Comparison of ENCODE assay signal across 10 mouse cellular contexts in the genomic region with DNA sequence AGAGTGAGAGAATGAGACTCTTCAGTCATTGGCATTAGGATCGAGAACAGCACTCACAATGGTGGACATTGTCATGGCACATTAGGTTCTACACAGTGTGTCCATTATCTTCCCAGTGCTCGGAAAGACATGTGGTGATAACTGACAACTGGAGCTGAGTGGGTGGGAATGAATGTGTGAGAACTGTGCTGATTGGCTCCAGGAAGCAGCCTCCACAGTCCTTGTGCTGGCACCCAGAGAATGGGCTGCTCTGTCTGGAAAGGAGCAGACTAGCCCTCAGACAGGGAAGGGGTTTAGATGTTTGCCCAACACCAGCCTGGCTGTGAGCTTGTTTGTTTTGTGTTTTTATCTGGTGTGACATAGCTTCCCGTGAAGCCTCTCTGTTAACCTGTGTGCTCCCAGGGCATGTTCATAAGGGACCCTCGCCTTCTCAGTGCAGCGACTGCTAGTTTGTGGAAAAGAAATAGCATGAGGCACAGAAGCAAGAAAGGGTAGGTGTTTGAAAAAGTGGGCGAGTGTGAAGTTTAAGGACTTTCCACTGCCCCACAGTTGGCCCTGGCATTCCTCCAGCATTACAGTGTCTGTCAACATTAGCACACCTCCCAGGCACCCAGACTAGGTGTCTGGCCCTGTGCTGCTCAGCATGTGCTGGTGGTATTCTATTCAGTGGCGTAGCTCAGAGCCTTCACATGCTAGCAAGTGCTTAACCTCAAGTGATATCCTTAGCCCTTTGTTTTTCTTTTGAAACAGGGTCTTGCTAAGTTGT. TPM values are rescaled to one million over a fixed set of nuclear protein-coding genes. Genes with fewer than 3 reads are reported as not detected.
DNase-seq lines count a peak whose midpoint lies in the region; ATAC-seq and TF ChIP-seq lines count a peak whose summit lies in the region.
"Had no signal": no experiment of that assay in that cellular context is flagged by ENCODE, and none has a peak within 500 bp of the region (broad histone marks: within the 10 kb centered on the region; RNA-seq: fewer than 3 reads in every experiment).

No protein-coding gene starts in this region.

- no peak overlapping the region for H3K4me2 ChIP-seq in heart, embryonic 16.5 days (ENCODE audit: low read depth, low read length)
- H3K4me2 ChIP-seq in embryonic facial prominence, embryonic 14.5 days (ENCODE audit: low read depth, low read length) = no peak overlapping the region
- H3K4me2 ChIP-seq: embryonic facial prominence, embryonic 15.5 days had no signal

- 41% methylated on average over 7 of the region's 7 CpGs for WGBS in heart, embryonic 16.5 days
- WGBS in embryonic facial prominence, embryonic 14.5 days = 42% methylated on average over 6 of the region's 7 CpGs

- H3K27ac ChIP-seq in heart, embryonic 16.5 days (ENCODE audit: low read length) = no peak overlapping the region; the same call in 1 of the 2 replicates
- no peak overlapping the region for H3K27ac ChIP-seq in embryonic facial prominence, embryonic 14.5 days (replicated peaks; ENCODE audit: low read depth, low read length)
- H3K27ac ChIP-seq in layer of hippocampus, adult 2 months = peak overlapping the region; percentile 72
- H3K27ac ChIP-seq: embryonic facial prominence, embryonic 15.5 days had no signal

- TF ChIP-seq CTCF in layer of hippocampus, adult 2 months (conservative IDR thresholded peaks at IDR 0.05) = peak; percentile 31

- no peak overlapping the region for H3K9ac ChIP-seq in heart, embryonic 16.5 days (ENCODE audit: low read length)
- no peak overlapping the region for H3K9ac ChIP-seq in embryonic facial prominence, embryonic 14.5 days (ENCODE audit: low read depth, low read length)
- H3K9ac ChIP-seq: embryonic facial prominence, embryonic 15.5 days had no signal

- H3K4me1 ChIP-seq in heart, embryonic 16.5 days (ENCODE audit: control insufficient read depth, insufficient read depth, low read length) = peaks cover 34% of the 10 kb centered on the region
- no peaks in the 10 kb centered on the region for H3K4me1 ChIP-seq in embryonic facial prominence, embryonic 14.5 days (ENCODE audit: control insufficient read depth, insufficient read depth, low read length)

- H3K9me3 ChIP-seq in heart, embryonic 16.5 days (replicated peaks; ENCODE audit: control insufficient read depth, low read length) = no peaks in the 10 kb centered on the region
- no peaks in the 10 kb centered on the region for H3K9me3 ChIP-seq in embryonic facial prominence, embryonic 14.5 days (ENCODE audit: control insufficient read depth, low read length)
- H3K9me3 ChIP-seq: embryonic facial prominence, embryonic 15.5 days; G1E had no signal

- 0 out of 2 replicates have a peak, but pooled peaks have one; percentile 18 for ATAC-seq in heart, embryonic 16.5 days (replicated peaks; ENCODE audit: extremely low read depth, insufficient read depth, low FRiP score)
- peak; percentile 73; the same call in 1 of the 2 replicates for ATAC-seq in embryonic facial prominence, embryonic 14.5 days (ENCODE audit: low read depth)

- H3K4me3 ChIP-seq in heart, embryonic 16.5 days (ENCODE audit: low read length) = no peak overlapping the region
- no peak overlapping the region for H3K4me3 ChIP-seq in embryonic facial prominence, embryonic 14.5 days (ENCODE audit: low read depth, low read length)
- H3K4me3 ChIP-seq in layer of hippocampus, adult 2 months = no peak overlapping the region
- H3K4me3 ChIP-seq: embryonic facial prominence, embryonic 15.5 days had no signal

- no peaks in the 10 kb centered on the region for H3K36me3 ChIP-seq in heart, embryonic 16.5 days (ENCODE audit: control insufficient read depth, insufficient read depth)
- no peaks in the 10 kb centered on the region for H3K36me3 ChIP-seq in embryonic facial prominence, embryonic 14.5 days (ENCODE audit: control insufficient read depth, insufficient read depth, low read length)
- H3K36me3 ChIP-seq: embryonic facial prominence, embryonic 15.5 days; G1E had no signal

- H3K27me3 ChIP-seq in heart, embryonic 16.5 days (ENCODE audit: control insufficient read depth, insufficient read depth, low read length) = no peaks in the 10 kb centered on the region
- no peaks in the 10 kb centered on the region for H3K27me3 ChIP-seq in embryonic facial prominence, embryonic 14.5 days (replicated peaks; ENCODE audit: control insufficient read depth, insufficient read depth, low read length)
- H3K27me3 ChIP-seq: embryonic facial prominence, embryonic 15.5 days had no signal

- DNase-seq in heart, adult 18-20 months = no peak
- DNase-seq in embryonic facial prominence, embryonic 14.5 days (ENCODE audit: low spot score) = peak; percentile 42
- peak; percentile 49 to 82 for DNase-seq in layer of hippocampus, adult 2 months (ENCODE audit: low spot score in 2 of 2)
- peak; percentile 27 to 45 for DNase-seq in lung, postnatal 4 days
- DNase-seq in adrenal gland, postnatal 36 days = no peak
- no peak for DNase-seq in ovary, postnatal 14 days (ENCODE audit: low spot score)
- no peak for DNase-seq in thymus, postnatal 0 days (ENCODE audit: low spot score)

RNA-seq across cellular contexts. Expression of a gene that starts 51.4 kb away (rescaled TPM):
- polyA plus RNA-seq in heart, embryonic 16.5 days (2015; fragmentation: Nextera tagmentation; extraction: Ambion mirVana) = 12.7 and 13.5 TPM in 2 replicates
- total RNA-seq in heart, adult 18-20 months (2021) = 10 to 100 TPM; 19.3 to 22.1 TPM
- 16.9 and 17.7 TPM in 2 replicates for polyA plus RNA-seq in embryonic facial prominence, embryonic 14.5 days (2014; fragmentation: Nextera tagmentation; extraction: Ambion mirVana)
- 100 to 1,000 TPM; 168 TPM for total RNA-seq in layer of hippocampus, adult 2 months (2021)
- 10 to 100 TPM; 21.3 to 25.9 TPM for total RNA-seq in adrenal gland, postnatal 36 days (2021)
- polyA plus RNA-seq in thymus, postnatal 0 days (2015; fragmentation: Nextera tagmentation; extraction: Ambion mirVana) = 7.0 and 9.0 TPM in 2 replicates

Comparison
In these comparisons a context has a peak if more than half of its experiments do, and no peak if none do; other contexts are left out.
1. DNase-seq: peak in embryonic facial prominence, embryonic 14.5 days (single experiment), layer of hippocampus, adult 2 months (2 of 2) and lung, postnatal 4 days (2 of 2); none in heart, adult 18-20 months (0 of 2), adrenal gland, postnatal 36 days (0 of 2), ovary, postnatal 14 days (single experiment) and thymus, postnatal 0 days (single experiment).
2. RNA of a gene that starts 51.4 kb away (total RNA-seq): 168 TPM in layer of hippocampus, adult 2 months; 21.3 to 25.9 TPM in adrenal gland, postnatal 36 days and 19.3 to 22.1 TPM in heart, adult 18-20 months; every median in the first group is over 4 times any median in the second.